Mouse (Mus musculus) lung, adult 2 months (tissue): ENCODE results near the gene Mt4. TPM values are rescaled to one million over a fixed set of nuclear protein-coding genes. Genes with fewer than 3 reads are reported as not detected.
"Not testable (repeated sequence)": the region's sequence is repeated elsewhere in the genome, so short reads cannot be mapped to it uniquely, and the experiment has no call there.

Experiments
- DNase-seq: peaks from one replicate; pipeline ENCODE4 v3.0.0; 2022
- H3K4me1 ChIP-seq: fragments of 200-500 bp; 2 replicates; pipeline ENCODE4 v1.6.1; 2011; ENCODE audit warnings: low read length; ENCODE audit not compliant: control insufficient read depth, insufficient read depth
- H3K4me3 ChIP-seq: fragments of 200-500 bp; replicated peaks from 2 replicates; pipeline ENCODE3; 2011; ENCODE audit warnings: low read depth, mild to moderate bottlenecking, control low read depth, low read length; ENCODE audit errors: extremely low read depth
- CTCF ChIP-seq: fragments of 200-500 bp; IDR thresholded peaks from 2 replicates; pipeline ENCODE4 v1.5.1; 2011; ENCODE audit warnings: mild to moderate bottlenecking, low read length, control low read depth; ENCODE audit not compliant: insufficient read depth
- POLR2A ChIP-seq: fragments of 200-500 bp; IDR thresholded peaks from 2 replicates; pipeline ENCODE4 v1.6.1; 2011; ENCODE audit warnings: low read depth, mild to moderate bottlenecking, control low read depth, low read length, borderline replicate concordance; ENCODE audit errors: extremely low read depth
- WGBS: fragments of 180-500 bp; shearing (Covaris S2); methylation state at CpG from one replicate; pipeline ENCODE4 v1.1.7; 2018; 5-methylcytosine and 5-hydroxymethylcytosine counted together
- polyA plus RNA-seq: library from polyadenylated mRNA; depleted of rRNA; stranded (reverse); fragments of >200 nt; gene quantifications from 2 replicates; pipeline ENCODE4 v1.2.3, GENCODE M21; 2012

Mt4 gene
- polyA plus RNA-seq, 1 experiment = 935 TPM

- TF ChIP-seq CTCF = no peak
- no peak for TF ChIP-seq POLR2A
- 89% methylated on average over 4 of the region's 4 CpGs for WGBS
- DNase-seq = no peak
- H3K4me1 ChIP-seq = no peaks in the 10 kb centered on the region
- H3K4me3 ChIP-seq = no peak overlapping the region
These were observed 6.9 kb upstream of the Mt4 start for GRCm38 (mm10) chr8:94130126-94130525.

GRCm38 (mm10) chr8:94132096-94132495 is 4.9 kb upstream of the Mt4 start:
- Histone ChIP-seq H3K4me1 (no peaks in the 10 kb centered on the region), H3K4me3 (no peak overlapping the region)
- WGBS = 63% methylated on average over 5 of the region's 5 CpGs
- TF ChIP-seq CTCF (no peak), POLR2A (no peak)
- DNase-seq = no peak

- not testable (repeated sequence) for DNase-seq, H3K4me1 ChIP-seq, H3K4me3 ChIP-seq
- WGBS = 24% methylated on average over 3 of the region's 3 CpGs
These were observed 2.4 kb upstream of the Mt4 start for GRCm38 (mm10) chr8:94134601-94135000.

GRCm38 (mm10) chr8:94135556-94135955 is 1.4 kb upstream of the Mt4 start:
- Histone ChIP-seq H3K4me3 (no peak overlapping the region), H3K4me1 (no peaks in the 10 kb centered on the region)
- no peak for TF ChIP-seq POLR2A
- no peak for TF ChIP-seq CTCF
- 88% methylated on average over 6 of the region's 6 CpGs for WGBS
- no peak for DNase-seq

GRCm38 (mm10) chr8:94136192-94136591 is 805 bp upstream of the Mt4 start:
- Histone ChIP-seq H3K4me3 (no peak overlapping the region), H3K4me1 (no peaks in the 10 kb centered on the region)
- WGBS = 71% methylated on average over 7 of the region's 7 CpGs
- DNase-seq = no peak
- TF ChIP-seq POLR2A (no peak), CTCF (no peak)

- no peak for DNase-seq
- Histone ChIP-seq H3K4me3 (no peak overlapping the region), H3K4me1 (no peaks in the 10 kb centered on the region)
- TF ChIP-seq CTCF = no peak
- no peak for TF ChIP-seq POLR2A
- WGBS = 70% methylated on average over 4 of the region's 4 CpGs
These were observed 3.3 kb downstream of the Mt4 start for GRCm38 (mm10) chr8:94140266-94140795.

GRCm38 (mm10) chr8:94148236-94148635 is 11.2 kb downstream of the Mt4 start:
- no peak for DNase-seq
- H3K4me3 ChIP-seq = no peak overlapping the region
- H3K4me1 ChIP-seq = no peaks in the 10 kb centered on the region; the same call in 1 of the 2 replicates
- WGBS = 26% methylated on average over 5 of the region's 5 CpGs
- no peak for TF ChIP-seq POLR2A
- TF ChIP-seq CTCF = no peak

- 63% methylated on average over 5 of the region's 5 CpGs for WGBS
- H3K4me1 ChIP-seq = no peaks in the 10 kb centered on the region; the same call in 1 of the 2 replicates
- no peak overlapping the region for H3K4me3 ChIP-seq
- no peak for TF ChIP-seq POLR2A
- TF ChIP-seq CTCF = no peak
- no peak for DNase-seq
These were observed 13.9 kb downstream of the Mt4 start for GRCm38 (mm10) chr8:94150925-94151324.

GRCm38 (mm10) chr8:94152513-94153300 is 15.7 kb downstream of the Mt4 start, which contains the start of gene Mt3:
Gene Mt3, plus strand, starts transcription at chr8:94152607.
- Histone ChIP-seq H3K4me1 (no peaks in the 10 kb centered on the region; the same call in 1 of the 2 replicates), H3K4me3 (no peak within 1 kb of the TSS)
- no peak for DNase-seq
- no peak for TF ChIP-seq POLR2A
- TF ChIP-seq CTCF = no peak
- WGBS = 4% methylated on average over 29 of the region's 29 CpGs

- H3K4me3 ChIP-seq = no peak overlapping the region
- DNase-seq = no peak
- H3K4me1 ChIP-seq = no peaks in the 10 kb centered on the region
- TF ChIP-seq CTCF = no peak
- TF ChIP-seq POLR2A = no peak
- 41% methylated on average over 7 of the region's 7 CpGs for WGBS
These were observed 16.5 kb downstream of the Mt4 start for GRCm38 (mm10) chr8:94153451-94153850.
